Mouse (Mus musculus) heart, embryonic 16.5 days (tissue): ENCODE measurements at regions not wholly inside any gene's neighbourhood (a gene's known extent, or its start where the extent isn't known, plus 50 kb on each side); places are given as distances from the start of the nearest gene placed in this dataset.

ENCODE experiments used
- ATAC-seq: fragments of 200-750 bp; cut with Nextera tagmentation; replicated peaks from 2 replicates; pipeline ENCODE4 v1.8.0; 2017; ENCODE audit warnings: moderate number of reproducible peaks; ENCODE audit not compliant: insufficient read depth, low FRiP score; ENCODE audit errors: extremely low read depth
- H3K27ac ChIP-seq: fragments of 300-500 bp; sonication (generic); 2 replicates; pipeline ENCODE4 v1.5.1; 2014; ENCODE audit warnings: mild to moderate bottlenecking, low read length, control low read depth, moderate library complexity
- H3K27me3 ChIP-seq: fragments of 300-500 bp; sonication (generic); 2 replicates; pipeline ENCODE4 v1.6.1; 2014; ENCODE audit warnings: low read length, mixed read lengths; ENCODE audit not compliant: control insufficient read depth, insufficient read depth
- H3K36me3 ChIP-seq: fragments of 300-500 bp; sonication (generic); 2 replicates; pipeline ENCODE4 v1.6.1; 2014; ENCODE audit not compliant: control insufficient read depth, insufficient read depth
- H3K4me1 ChIP-seq: fragments of 300-500 bp; sonication (generic); 2 replicates; pipeline ENCODE4 v1.6.1; 2014; ENCODE audit warnings: low read length, mixed read lengths; ENCODE audit not compliant: control insufficient read depth, insufficient read depth
- H3K4me2 ChIP-seq: fragments of 300-500 bp; sonication (generic); 2 replicates; pipeline ENCODE4 v1.6.1; 2014; ENCODE audit warnings: low read depth, mild to moderate bottlenecking, control low read depth, low read length
- H3K4me3 ChIP-seq: fragments of 300-500 bp; sonication (generic); 2 replicates; pipeline ENCODE4 v1.5.1; 2014; ENCODE audit warnings: mild to moderate bottlenecking, control low read depth, low read length
- H3K9ac ChIP-seq: fragments of 300-500 bp; sonication (generic); 2 replicates; pipeline ENCODE4 v1.6.1; 2014; ENCODE audit warnings: low read length, control low read depth
- H3K9me3 ChIP-seq: fragments of 300-500 bp; sonication (generic); replicated peaks from 2 replicates; pipeline ENCODE4 v1.6.1; 2016; ENCODE audit warnings: low read length; ENCODE audit not compliant: control insufficient read depth
- WGBS: fragments of 180-500 bp; shearing (Covaris S2); extraction: QIAGEN DNeasy Blood & Tissue Kit; methylation state at CpG from one replicate; pipeline ENCODE4 v1.1.7; 2014; 5-methylcytosine and 5-hydroxymethylcytosine counted together

DNA sequence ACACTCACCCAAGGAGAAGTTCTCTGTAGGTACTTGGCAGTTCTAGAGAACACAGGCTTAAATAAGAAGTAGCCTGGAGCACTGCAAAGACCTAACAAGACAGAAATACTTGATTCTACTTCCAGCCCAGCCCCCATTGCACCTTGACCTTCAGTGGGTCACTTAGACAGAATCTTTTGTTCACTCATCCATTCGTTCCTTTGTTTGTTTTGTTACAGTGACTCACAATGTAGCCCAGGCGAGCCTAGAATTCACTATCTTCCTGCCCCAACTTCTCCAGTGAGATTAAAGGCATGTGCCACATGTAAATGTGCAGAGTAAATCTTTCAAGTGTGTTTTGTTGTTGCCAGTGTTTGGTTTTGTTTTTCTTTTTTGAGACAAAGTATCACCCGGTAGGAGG, 158.5 kb upstream of the Esrrg start:
- Histone ChIP-seq H3K4me1 (no peaks in the 10 kb centered on the region; the same call in 1 of the 2 replicates), H3K27me3 (no peaks in the 10 kb centered on the region), H3K9me3 (no peaks in the 10 kb centered on the region), H3K4me2 (no peak overlapping the region), H3K27ac (no peak overlapping the region), H3K36me3 (no peaks in the 10 kb centered on the region), H3K4me3 (no peak overlapping the region), H3K9ac (no peak overlapping the region)
- no peak for ATAC-seq
- WGBS = 64% methylated on average over 3 of the region's 3 CpGs

DNA sequence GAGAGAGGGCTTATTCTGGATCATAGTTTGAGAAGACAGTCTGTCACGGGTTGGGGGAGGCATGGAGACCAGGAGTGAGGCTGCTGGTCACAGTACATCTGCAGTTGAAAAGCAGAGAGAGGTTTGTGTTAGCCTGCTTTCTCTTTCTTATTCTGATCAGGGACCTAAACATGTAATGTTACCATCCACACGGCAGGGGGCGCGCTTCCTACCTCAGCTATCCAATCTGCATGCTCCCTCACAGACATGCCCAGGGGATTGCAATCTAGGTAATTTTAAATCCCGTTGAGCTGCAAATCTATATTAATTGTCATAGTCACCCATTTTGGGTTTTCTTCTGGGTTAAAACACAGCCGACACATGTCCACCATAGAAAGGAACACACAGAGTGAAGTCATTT, 156.4 kb upstream of the Esrrg start:
- H3K9me3 ChIP-seq = no peaks in the 10 kb centered on the region
- H3K4me1 ChIP-seq = no peaks in the 10 kb centered on the region; the same call in 1 of the 2 replicates
- ATAC-seq = no peak
- no peak overlapping the region for H3K27ac ChIP-seq
- no peak overlapping the region for H3K9ac ChIP-seq
- no peaks in the 10 kb centered on the region for H3K27me3 ChIP-seq
- H3K36me3 ChIP-seq = no peaks in the 10 kb centered on the region
- 34% methylated on average over 6 of the region's 6 CpGs for WGBS
- no peak overlapping the region for H3K4me3 ChIP-seq
- H3K4me2 ChIP-seq = no peak overlapping the region

DNA sequence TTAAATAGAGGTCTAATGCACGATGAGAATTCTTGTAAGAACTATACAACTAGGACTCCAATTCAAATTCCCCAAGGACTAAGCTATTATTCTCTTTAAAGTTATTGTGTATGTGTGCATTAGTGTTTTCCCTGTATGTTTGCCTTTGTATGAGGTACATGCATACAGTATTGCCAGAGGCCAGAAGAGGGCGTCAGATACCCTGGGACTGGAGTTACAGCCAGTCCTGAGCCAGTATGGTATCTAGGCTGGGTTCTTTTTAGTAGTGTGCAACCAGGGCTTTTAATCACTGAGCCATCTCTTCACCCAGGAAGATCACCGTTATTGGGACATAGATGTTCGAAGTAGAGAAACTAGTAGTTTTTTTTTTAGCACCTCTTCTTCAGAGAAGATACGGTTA, 154.2 kb upstream of the Esrrg start:
- no peak for ATAC-seq
- Histone ChIP-seq H3K4me2 (no peak overlapping the region), H3K27ac (no peak overlapping the region), H3K9me3 (peaks cover 4% of the 10 kb centered on the region; the same call in 1 of the 2 replicates), H3K4me1 (no peaks in the 10 kb centered on the region), H3K9ac (no peak overlapping the region), H3K4me3 (no peak overlapping the region), H3K36me3 (no peaks in the 10 kb centered on the region), H3K27me3 (no peaks in the 10 kb centered on the region)
- WGBS = 56% methylated on average over 5 of the region's 5 CpGs

DNA sequence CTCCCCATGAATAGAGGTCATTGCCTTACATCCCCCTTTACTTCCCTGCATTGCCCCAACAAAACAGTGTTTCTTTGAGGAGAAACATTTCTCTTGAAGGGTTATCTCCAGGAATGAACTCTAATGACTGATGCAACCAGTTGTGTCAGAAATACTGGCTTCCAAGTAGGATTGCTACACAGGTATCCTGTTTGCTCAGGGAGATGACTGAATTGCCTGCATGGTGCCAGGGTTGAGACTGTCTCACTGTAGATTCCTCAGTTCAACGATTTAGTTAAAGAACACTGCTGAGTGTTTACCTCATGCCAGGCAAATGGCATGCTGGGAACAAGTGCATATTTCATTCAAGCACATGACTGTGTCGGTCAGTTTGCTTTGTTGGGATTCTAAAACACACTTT, 123.8 kb upstream of the Esrrg start:
- Histone ChIP-seq H3K4me2 (no peak overlapping the region), H3K9me3 (no peaks in the 10 kb centered on the region), H3K27ac (no peak overlapping the region), H3K4me3 (no peak overlapping the region), H3K4me1 (no peaks in the 10 kb centered on the region), H3K27me3 (no peaks in the 10 kb centered on the region), H3K36me3 (no peaks in the 10 kb centered on the region), H3K9ac (no peak overlapping the region)
- 72% methylated on average over 2 of the region's 2 CpGs for WGBS
- no peak for ATAC-seq

DNA sequence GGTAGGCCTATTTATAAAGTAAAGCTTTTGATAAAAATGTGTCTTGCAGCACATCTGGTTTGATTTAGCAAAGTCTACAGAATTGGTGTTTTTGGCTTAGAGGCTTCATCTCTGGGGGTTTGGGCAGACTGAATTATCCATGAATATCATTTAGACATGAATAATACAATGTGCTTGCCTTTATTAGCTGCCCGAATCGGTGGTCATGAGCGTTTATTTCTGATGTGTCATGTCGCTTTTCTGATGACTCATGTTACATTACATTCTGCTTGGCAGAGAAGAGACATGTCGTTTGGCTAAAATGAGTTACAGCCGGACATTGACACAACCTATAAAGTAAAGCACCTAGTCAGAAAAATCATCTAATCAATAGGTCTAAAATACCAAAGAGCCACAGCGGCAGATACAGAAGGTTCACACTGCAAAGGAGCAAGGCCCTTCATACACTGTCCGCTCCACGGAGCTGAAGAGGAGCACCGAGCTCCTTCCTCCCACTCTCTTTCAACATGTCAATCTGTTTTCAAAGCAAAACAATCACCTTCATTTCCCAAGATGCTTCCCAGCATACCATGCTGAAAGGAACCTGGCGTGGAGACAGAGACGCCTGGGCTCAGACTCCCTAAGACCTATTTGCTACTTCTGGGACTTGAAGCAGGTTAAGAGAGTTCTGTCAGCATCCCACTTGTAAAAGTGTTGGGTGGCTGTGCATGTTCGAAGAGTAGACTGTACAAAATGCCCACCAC, 120.5 kb upstream of the Esrrg start:
- no peak overlapping the region for H3K4me3 ChIP-seq
- no peak for ATAC-seq
- H3K9ac ChIP-seq = no peak overlapping the region
- H3K9me3 ChIP-seq = no peaks in the 10 kb centered on the region
- no peak overlapping the region for H3K27ac ChIP-seq
- H3K4me2 ChIP-seq = no peak overlapping the region
- H3K36me3 ChIP-seq = no peaks in the 10 kb centered on the region
- no peaks in the 10 kb centered on the region for H3K4me1 ChIP-seq
- 65% methylated on average over 13 of the region's 13 CpGs for WGBS
- H3K27me3 ChIP-seq = no peaks in the 10 kb centered on the region

DNA sequence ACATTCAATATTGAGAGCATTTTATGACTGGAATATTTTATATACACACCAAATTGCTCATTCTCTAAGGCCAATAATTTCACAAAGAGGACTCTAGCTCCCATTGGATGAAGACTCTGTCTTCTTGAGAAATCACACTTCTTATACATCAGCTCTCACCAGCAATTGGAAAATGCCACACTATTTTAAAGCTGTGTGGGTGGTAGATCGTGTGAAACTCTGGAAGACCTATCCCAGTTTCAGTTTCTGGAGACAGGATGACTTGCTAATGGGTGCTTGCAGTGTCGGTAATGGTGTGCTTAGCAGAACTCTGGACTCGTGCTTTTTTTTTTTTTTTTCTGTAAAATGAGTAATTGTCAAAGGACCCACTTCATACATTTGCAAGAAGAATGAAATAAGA, 119.1 kb upstream of the Esrrg start:
- no peak for ATAC-seq
- Histone ChIP-seq H3K27ac (no peak overlapping the region), H3K4me3 (no peak overlapping the region), H3K36me3 (no peaks in the 10 kb centered on the region), H3K9ac (no peak overlapping the region), H3K27me3 (no peaks in the 10 kb centered on the region), H3K9me3 (no peaks in the 10 kb centered on the region), H3K4me1 (no peaks in the 10 kb centered on the region), H3K4me2 (no peak overlapping the region)
- WGBS = 78% methylated on average over 3 of the region's 3 CpGs

DNA sequence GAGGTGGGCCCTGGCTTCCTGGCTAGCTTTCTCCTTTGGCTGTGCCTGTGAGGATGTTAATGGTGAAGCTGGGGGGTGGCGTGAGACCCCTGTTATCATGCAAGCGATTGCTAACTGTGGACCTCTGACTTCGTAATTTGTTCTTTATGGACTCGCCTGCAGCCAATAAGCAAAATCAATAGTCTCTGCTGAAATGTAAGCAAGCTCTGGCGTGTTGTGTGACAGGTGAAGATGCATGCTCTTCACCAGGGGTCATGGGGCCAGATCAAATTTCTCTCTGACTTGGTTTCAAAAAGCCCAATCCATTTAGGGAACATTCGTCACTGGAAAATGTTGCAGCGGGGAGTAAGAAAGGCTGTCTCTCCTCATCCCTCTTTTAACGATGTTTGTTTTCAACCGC, 103.2 kb upstream of the Esrrg start:
- Histone ChIP-seq H3K27me3 (no peaks in the 10 kb centered on the region), H3K36me3 (no peaks in the 10 kb centered on the region), H3K4me1 (no peaks in the 10 kb centered on the region), H3K9ac (no peak overlapping the region), H3K4me3 (no peak overlapping the region), H3K4me2 (no peak overlapping the region), H3K27ac (no peak overlapping the region), H3K9me3 (no peaks in the 10 kb centered on the region)
- 71% methylated on average over 9 of the region's 9 CpGs for WGBS
- no peak for ATAC-seq

DNA sequence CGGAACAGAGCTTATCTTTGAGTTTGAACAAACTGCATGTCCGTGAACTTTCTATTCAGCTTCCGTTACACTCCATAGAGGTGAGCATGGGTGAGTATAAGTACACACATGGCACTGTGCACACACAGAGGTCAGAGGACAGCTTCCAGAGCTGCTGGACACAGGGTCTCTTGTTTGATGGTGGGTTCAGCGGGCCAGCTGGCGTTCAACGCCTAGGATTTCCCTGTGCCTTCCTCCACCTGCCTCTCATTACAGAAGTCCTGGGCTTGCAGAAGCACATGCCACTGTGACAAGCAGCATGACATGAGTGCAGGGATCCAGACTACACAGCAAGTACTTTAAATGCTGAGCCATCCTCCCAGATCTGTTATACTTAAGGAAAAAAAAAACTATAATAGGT, 101.4 kb upstream of the Esrrg start:
- no peaks in the 10 kb centered on the region for H3K4me1 ChIP-seq
- ATAC-seq = no peak
- no peaks in the 10 kb centered on the region for H3K27me3 ChIP-seq
- no peak overlapping the region for H3K4me2 ChIP-seq
- H3K27ac ChIP-seq = no peak overlapping the region
- no peak overlapping the region for H3K4me3 ChIP-seq
- H3K36me3 ChIP-seq = no peaks in the 10 kb centered on the region
- H3K9me3 ChIP-seq = no peaks in the 10 kb centered on the region
- no peak overlapping the region for H3K9ac ChIP-seq
- WGBS = 78% methylated on average over 6 of the region's 6 CpGs

DNA sequence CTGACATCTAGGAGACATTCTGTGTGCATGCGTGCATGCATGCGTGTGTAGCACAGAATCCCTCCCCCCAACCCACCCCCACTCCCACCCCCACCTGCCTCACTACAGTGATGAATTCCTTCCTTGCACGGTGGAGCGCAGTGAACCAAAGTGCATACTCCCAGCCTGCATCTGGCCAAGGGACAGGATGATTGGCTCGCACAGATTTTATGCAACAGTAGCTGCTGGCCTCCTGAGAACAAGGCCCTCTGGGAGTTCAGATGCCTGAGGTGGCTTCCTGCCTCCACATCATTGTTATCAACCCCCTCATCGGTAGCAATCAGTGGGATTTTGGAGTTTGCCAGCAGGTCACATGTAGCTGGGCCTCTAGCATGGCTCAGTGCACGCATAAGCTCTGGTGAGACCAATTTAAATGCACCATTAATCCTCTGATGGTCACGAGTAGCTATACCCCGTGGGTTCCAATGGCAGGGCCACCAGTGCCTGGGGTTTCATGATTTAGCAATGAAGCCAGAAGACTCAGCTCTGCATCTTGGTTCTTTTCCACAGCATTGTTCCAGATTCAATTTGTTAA, 77.2 kb upstream of the Esrrg start:
- H3K4me1 ChIP-seq = no peaks in the 10 kb centered on the region
- 83% methylated on average over 9 of the region's 9 CpGs for WGBS
- no peak overlapping the region for H3K27ac ChIP-seq
- no peaks in the 10 kb centered on the region for H3K36me3 ChIP-seq
- no peaks in the 10 kb centered on the region for H3K9me3 ChIP-seq
- H3K9ac ChIP-seq = no peak overlapping the region
- no peak for ATAC-seq
- H3K4me3 ChIP-seq = no peak overlapping the region
- no peak overlapping the region for H3K4me2 ChIP-seq
- no peaks in the 10 kb centered on the region for H3K27me3 ChIP-seq
